Mouse (Mus musculus): ENCODE measurements around the gene Wdcp. TPM values are rescaled to one million over a fixed set of nuclear protein-coding genes. Genes with fewer than 3 reads are reported as not detected.
A peak's percentile ranks its signal among the peaks of the same experiment; 100 is the strongest.
"Not testable (repeated sequence)": the region's sequence is repeated elsewhere in the genome, so short reads cannot be mapped to it uniquely, and the experiment has no call there.

The Wdcp gene
- polyA plus RNA-seq, 1 experiment from 2014 or later: 12.7 TPM

DNA sequence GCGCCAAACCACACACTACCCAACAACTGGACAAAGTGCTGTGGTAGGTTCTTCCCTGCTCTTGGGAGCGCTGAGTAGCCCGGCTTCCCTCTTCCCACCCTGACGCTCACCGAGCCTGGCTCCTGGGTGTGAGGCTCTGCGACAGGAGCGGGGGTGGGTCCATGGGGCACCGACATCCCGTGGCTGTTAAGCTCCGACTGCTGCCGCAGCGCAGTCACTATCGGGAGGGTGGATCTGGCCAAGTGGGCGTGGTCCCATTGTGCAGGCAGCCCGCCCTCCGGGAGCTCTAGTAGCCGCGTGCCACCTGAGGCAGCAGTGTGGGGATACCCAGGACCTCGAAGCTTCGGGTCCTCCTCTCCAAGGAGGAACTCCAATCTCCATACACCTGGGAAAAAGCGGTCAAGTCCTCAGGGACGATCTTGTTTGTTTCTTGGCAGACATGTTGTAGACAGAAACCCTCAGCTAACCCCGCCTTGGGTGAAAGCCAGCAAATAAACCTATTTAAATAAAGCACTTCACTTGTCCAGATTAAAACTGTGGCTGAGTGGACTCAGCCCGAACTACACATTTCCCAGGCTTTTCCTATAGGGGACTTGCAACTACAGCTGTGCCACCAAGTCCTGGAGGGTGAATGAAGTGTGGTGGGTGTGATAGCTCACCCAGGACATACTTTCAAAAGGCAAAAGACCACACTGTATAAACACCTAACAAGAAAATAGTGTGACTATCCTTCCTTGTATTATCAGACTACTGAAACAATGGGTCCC is 31.2 kb downstream of the Wdcp start, which contains the start of gene Mfsd2b:
TSS of gene Mfsd2b (minus strand) at position 199 of the 767 bp plus-strand sequence.
- Histone ChIP-seq H3K9ac (ENCODE audit: low read depth, low read length) (peak within 1 kb of the TSS; percentile 70), H3K4me2 (ENCODE audit: low read length) (peak within 1 kb of the TSS; percentile 85), H3K27me3 (ENCODE audit: control insufficient read depth, insufficient read depth, low read depth, low read length) (no peaks in the 10 kb centered on the region), H3K27ac (ENCODE audit: low read length) (no peak within 1 kb of the TSS), H3K36me3 (ENCODE audit: control insufficient read depth, insufficient read depth, low read length) (peaks cover 4% of the 10 kb centered on the region; the same call in 1 of the 2 replicates), H3K4me1 (ENCODE audit: control insufficient read depth, insufficient read depth, low read length) (no peaks in the 10 kb centered on the region), H3K4me3 (ENCODE audit: low read depth, low read length) (peak within 1 kb of the TSS; percentile 41), H3K9me3 (replicated peaks; ENCODE audit: control insufficient read depth, low read length, poor library complexity, severe bottlenecking) (no peaks in the 10 kb centered on the region)
- WGBS: 5% methylated on average over 24 of the region's 24 CpGs
- peak; percentile 84 for ATAC-seq

- ATAC-seq: no peak
- Histone ChIP-seq H3K9ac (ENCODE audit: low read depth, low read length) (no peak overlapping the region), H3K36me3 (ENCODE audit: control insufficient read depth, insufficient read depth, low read length) (peaks cover 5% of the 10 kb centered on the region; the same call in 1 of the 2 replicates), H3K4me3 (ENCODE audit: low read depth, low read length) (no peak overlapping the region), H3K27me3 (ENCODE audit: control insufficient read depth, insufficient read depth, low read depth, low read length) (no peaks in the 10 kb centered on the region), H3K9me3 (replicated peaks; ENCODE audit: control insufficient read depth, low read length, poor library complexity, severe bottlenecking) (no peaks in the 10 kb centered on the region), H3K4me2 (ENCODE audit: low read length) (no peak overlapping the region), H3K4me1 (ENCODE audit: control insufficient read depth, insufficient read depth, low read length) (no peaks in the 10 kb centered on the region), H3K27ac (ENCODE audit: low read length) (no peak overlapping the region)
- WGBS: 74% methylated on average over 8 of the region's 8 CpGs
Measured at GRCm38 (mm10) chr12:4875623-4876022, 32.5 kb downstream of the Wdcp start.

- no peak for ATAC-seq
- Histone ChIP-seq H3K4me1 (ENCODE audit: control insufficient read depth, insufficient read depth, low read length) (no peaks in the 10 kb centered on the region), H3K27ac (ENCODE audit: low read length) (no peak overlapping the region), H3K9me3 (replicated peaks; ENCODE audit: control insufficient read depth, low read length, poor library complexity, severe bottlenecking) (no peaks in the 10 kb centered on the region), H3K4me3 (ENCODE audit: low read depth, low read length) (no peak overlapping the region), H3K9ac (ENCODE audit: low read depth, low read length) (no peak overlapping the region), H3K4me2 (ENCODE audit: low read length) (no peak overlapping the region), H3K27me3 (ENCODE audit: control insufficient read depth, insufficient read depth, low read depth, low read length) (no peaks in the 10 kb centered on the region), H3K36me3 (ENCODE audit: control insufficient read depth, insufficient read depth, low read length) (peaks cover 13% of the 10 kb centered on the region)
- WGBS: 87% methylated on average over 9 of the region's 9 CpGs
Measured at GRCm38 (mm10) chr12:4878296-4878783, 35.2 kb downstream of the Wdcp start.

- 95% methylated on average over 5 of the region's 5 CpGs for WGBS
Measured at GRCm38 (mm10) chr12:4879048-4879447, 35.9 kb downstream of the Wdcp start.

DNA sequence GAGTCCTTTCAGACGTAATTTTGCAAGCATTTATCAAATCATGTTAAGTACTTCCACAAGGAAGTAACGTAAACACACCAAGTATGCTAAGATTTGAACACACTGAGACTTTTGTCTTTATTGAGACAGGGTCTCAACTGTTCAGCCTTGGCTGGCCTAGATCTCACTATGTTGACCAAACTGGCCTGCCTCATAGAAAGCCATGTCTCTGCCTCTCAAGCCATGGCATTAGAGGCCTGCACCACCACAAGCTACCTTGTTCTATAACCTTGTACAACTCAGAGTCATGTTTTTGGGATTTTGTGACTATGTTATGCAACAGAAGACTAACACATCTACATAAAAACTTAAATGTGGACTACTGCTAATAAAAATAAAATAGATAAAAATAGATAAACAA is 39.0 kb downstream of the Wdcp start:
- H3K27ac ChIP-seq (ENCODE audit: low read length): no peak overlapping the region
- H3K4me3 ChIP-seq (ENCODE audit: low read depth, low read length): no peak overlapping the region
- no peak for ATAC-seq
- H3K4me1 ChIP-seq (ENCODE audit: control insufficient read depth, insufficient read depth, low read length): no peaks in the 10 kb centered on the region
- H3K27me3 ChIP-seq (ENCODE audit: control insufficient read depth, insufficient read depth, low read depth, low read length): no peaks in the 10 kb centered on the region
- no peak overlapping the region for H3K9ac ChIP-seq (ENCODE audit: low read depth, low read length)
- H3K36me3 ChIP-seq (ENCODE audit: control insufficient read depth, insufficient read depth, low read length): peaks cover 15% of the 10 kb centered on the region
- H3K4me2 ChIP-seq (ENCODE audit: low read length): no peak overlapping the region
- 96% methylated on average over 2 of the region's 2 CpGs for WGBS
- no peaks in the 10 kb centered on the region for H3K9me3 ChIP-seq (replicated peaks; ENCODE audit: control insufficient read depth, low read length, poor library complexity, severe bottlenecking)

More at GRCm38 (mm10) chr12:4879048-4879447, 35.9 kb downstream of the Wdcp start:
- Histone ChIP-seq H3K27ac (ENCODE audit: low read length) (no peak overlapping the region), H3K4me3 (ENCODE audit: low read depth, low read length) (no peak overlapping the region), H3K9me3 (replicated peaks; ENCODE audit: control insufficient read depth, low read length, poor library complexity, severe bottlenecking) (no peaks in the 10 kb centered on the region), H3K27me3 (ENCODE audit: control insufficient read depth, insufficient read depth, low read depth, low read length) (no peaks in the 10 kb centered on the region), H3K4me2 (ENCODE audit: low read length) (no peak overlapping the region), H3K4me1 (ENCODE audit: control insufficient read depth, insufficient read depth, low read length) (no peaks in the 10 kb centered on the region), H3K9ac (ENCODE audit: low read depth, low read length) (no peak overlapping the region), H3K36me3 (ENCODE audit: control insufficient read depth, insufficient read depth, low read length) (peaks cover 13% of the 10 kb centered on the region)
- ATAC-seq: no peak

- WGBS: 74% methylated on average over 1 of the region's 1 CpGs
- no peak overlapping the region for H3K4me3 ChIP-seq (ENCODE audit: low read depth, low read length)
- H3K9ac ChIP-seq (ENCODE audit: low read depth, low read length): no peak overlapping the region
- no peak for ATAC-seq
- H3K27ac ChIP-seq (ENCODE audit: low read length): no peak overlapping the region
- H3K9me3 ChIP-seq (replicated peaks; ENCODE audit: control insufficient read depth, low read length, poor library complexity, severe bottlenecking): no peaks in the 10 kb centered on the region
- peaks cover 12% of the 10 kb centered on the region for H3K36me3 ChIP-seq (ENCODE audit: control insufficient read depth, insufficient read depth, low read length)
- no peaks in the 10 kb centered on the region for H3K27me3 ChIP-seq (ENCODE audit: control insufficient read depth, insufficient read depth, low read depth, low read length)
- no peaks in the 10 kb centered on the region for H3K4me1 ChIP-seq (ENCODE audit: control insufficient read depth, insufficient read depth, low read length)
- H3K4me2 ChIP-seq (ENCODE audit: low read length): no peak overlapping the region
Measured at GRCm38 (mm10) chr12:4885062-4885461, 42.0 kb downstream of the Wdcp start.

DNA sequence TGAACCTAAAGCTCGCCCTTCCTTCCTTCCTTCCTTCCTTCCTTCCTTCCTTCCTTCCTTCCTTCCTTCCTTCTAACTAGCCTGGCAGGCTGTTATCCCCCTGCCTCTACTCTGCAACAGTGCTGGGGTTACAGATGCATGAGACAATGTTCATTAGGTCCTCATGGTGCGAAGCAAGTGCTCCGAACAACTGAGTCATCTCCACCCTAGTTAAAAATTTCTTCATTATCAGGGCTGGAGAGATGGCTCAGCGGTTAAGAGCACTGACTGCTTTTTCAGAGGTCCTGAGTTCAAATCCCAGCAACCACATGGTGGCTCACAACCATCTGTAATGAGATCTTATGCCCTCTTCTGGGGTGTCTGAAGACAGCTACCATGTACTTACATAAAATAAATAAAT is 43.5 kb downstream of the Wdcp start:
- not testable (repeated sequence) for H3K4me1 ChIP-seq (ENCODE audit: control insufficient read depth, insufficient read depth, low read length); H3K9me3 ChIP-seq (replicated peaks; ENCODE audit: control insufficient read depth, low read length, poor library complexity, severe bottlenecking); H3K4me3 ChIP-seq (ENCODE audit: low read depth, low read length); H3K4me2 ChIP-seq (ENCODE audit: low read length); H3K27ac ChIP-seq (ENCODE audit: low read length); H3K9ac ChIP-seq (ENCODE audit: low read depth, low read length); H3K27me3 ChIP-seq (ENCODE audit: control insufficient read depth, insufficient read depth, low read depth, low read length); ATAC-seq
- 94% methylated on average over 4 of the region's 4 CpGs for WGBS
- peaks cover 12% of the 10 kb centered on the region for H3K36me3 ChIP-seq (ENCODE audit: control insufficient read depth, insufficient read depth, low read length)

GRCm38 (mm10) chr12:4888739-4889138 is 45.6 kb downstream of the Wdcp start:
- H3K4me1 ChIP-seq (ENCODE audit: control insufficient read depth, insufficient read depth, low read length): no peaks in the 10 kb centered on the region
- no peak overlapping the region for H3K4me2 ChIP-seq (ENCODE audit: low read length)
- H3K27ac ChIP-seq (ENCODE audit: low read length): no peak overlapping the region
- H3K36me3 ChIP-seq (ENCODE audit: control insufficient read depth, insufficient read depth, low read length): peaks cover 6% of the 10 kb centered on the region
- no peaks in the 10 kb centered on the region for H3K9me3 ChIP-seq (replicated peaks; ENCODE audit: control insufficient read depth, low read length, poor library complexity, severe bottlenecking)
- H3K27me3 ChIP-seq (ENCODE audit: control insufficient read depth, insufficient read depth, low read depth, low read length): no peaks in the 10 kb centered on the region
- no peak for ATAC-seq
- H3K9ac ChIP-seq (ENCODE audit: low read depth, low read length): no peak overlapping the region
- no peak overlapping the region for H3K4me3 ChIP-seq (ENCODE audit: low read depth, low read length)

GRCm38 (mm10) chr12:4889251-4889650 is 46.1 kb downstream of the Wdcp start:
- Histone ChIP-seq H3K4me2 (ENCODE audit: low read length) (no peak overlapping the region), H3K9me3 (replicated peaks; ENCODE audit: control insufficient read depth, low read length, poor library complexity, severe bottlenecking) (no peaks in the 10 kb centered on the region), H3K9ac (ENCODE audit: low read depth, low read length) (no peak overlapping the region), H3K27ac (ENCODE audit: low read length) (no peak overlapping the region), H3K4me1 (ENCODE audit: control insufficient read depth, insufficient read depth, low read length) (no peaks in the 10 kb centered on the region), H3K36me3 (ENCODE audit: control insufficient read depth, insufficient read depth, low read length) (peaks cover 6% of the 10 kb centered on the region), H3K27me3 (ENCODE audit: control insufficient read depth, insufficient read depth, low read depth, low read length) (no peaks in the 10 kb centered on the region), H3K4me3 (ENCODE audit: low read depth, low read length) (no peak overlapping the region)
- 98% methylated on average over 2 of the region's 2 CpGs for WGBS
- no peak for ATAC-seq
